Mouse (Mus musculus) MN1 (cell line): ENCODE measurements around the gene Mmel1.

Source experiments
- DNase-seq: peaks from one replicate; pipeline ENCODE4 v3.0.0-alpha.2; 2016; ENCODE audit warnings: low spot score

Mmel1 gene

DNA sequence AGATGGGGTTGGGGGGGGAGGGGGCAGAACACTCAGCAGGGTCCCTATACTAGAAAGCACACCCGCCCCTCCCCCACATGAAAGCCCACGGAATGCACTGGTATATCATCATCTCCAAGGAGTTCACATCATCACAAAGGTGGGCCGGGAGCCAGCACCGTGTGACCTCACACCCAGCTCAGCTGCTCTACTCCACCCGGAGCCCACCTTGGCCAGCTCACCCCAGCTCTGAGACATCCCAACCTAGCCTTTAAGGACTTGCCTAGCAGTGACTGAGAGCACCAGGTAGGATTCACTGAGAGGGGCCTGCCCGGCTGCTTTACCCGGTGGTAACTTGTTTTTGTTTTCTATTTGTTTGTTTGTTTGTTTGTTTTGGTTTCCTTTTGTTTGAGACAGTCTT is at the start of gene Mmel1:
Gene Mmel1, plus strand, starts transcription at position 146 of the 400 bp plus-strand sequence.
- no peak for DNase-seq

DNA sequence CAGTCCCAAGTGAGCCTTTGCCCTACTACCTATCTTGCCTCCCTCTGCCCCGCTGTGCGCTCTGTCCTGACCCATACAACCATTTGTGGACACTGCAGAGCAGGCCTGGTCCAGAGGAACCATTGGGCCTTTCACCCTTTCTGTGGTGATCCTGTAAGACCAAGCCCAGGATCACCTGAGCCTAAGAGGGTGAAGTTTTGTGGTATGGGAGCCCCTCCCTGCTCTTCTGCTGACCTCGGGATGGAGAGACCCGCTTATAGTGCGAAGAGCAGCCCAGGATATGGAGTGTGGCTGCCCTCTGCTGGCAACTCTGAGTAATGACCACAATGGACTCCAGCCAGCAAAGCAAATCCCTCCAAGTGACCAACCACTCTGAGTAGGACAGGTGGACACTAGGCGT is 43.7 kb upstream of the Mmel1 start:
- DNase-seq = peak; percentile 54

DNA sequence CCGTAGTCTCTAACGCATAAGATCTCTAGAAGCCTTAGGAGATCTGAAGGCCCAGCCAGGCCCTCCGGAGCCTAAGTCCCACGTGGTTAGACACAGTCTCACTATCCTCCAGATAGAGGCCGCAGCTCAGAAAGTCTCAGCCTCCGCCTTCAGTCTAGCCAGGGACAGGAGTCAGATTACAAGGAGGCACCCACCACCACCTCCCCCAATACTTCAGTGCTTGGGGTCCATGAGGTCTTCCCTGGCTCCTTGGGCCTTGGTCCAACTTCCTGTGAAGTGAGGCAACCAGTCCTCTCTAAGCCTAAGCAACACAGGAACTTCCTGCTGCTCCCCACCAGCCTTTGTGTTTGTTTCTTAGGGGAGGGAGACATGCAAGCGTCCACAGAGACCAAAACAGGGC is 43.2 kb upstream of the Mmel1 start:
- no peak for DNase-seq

DNA sequence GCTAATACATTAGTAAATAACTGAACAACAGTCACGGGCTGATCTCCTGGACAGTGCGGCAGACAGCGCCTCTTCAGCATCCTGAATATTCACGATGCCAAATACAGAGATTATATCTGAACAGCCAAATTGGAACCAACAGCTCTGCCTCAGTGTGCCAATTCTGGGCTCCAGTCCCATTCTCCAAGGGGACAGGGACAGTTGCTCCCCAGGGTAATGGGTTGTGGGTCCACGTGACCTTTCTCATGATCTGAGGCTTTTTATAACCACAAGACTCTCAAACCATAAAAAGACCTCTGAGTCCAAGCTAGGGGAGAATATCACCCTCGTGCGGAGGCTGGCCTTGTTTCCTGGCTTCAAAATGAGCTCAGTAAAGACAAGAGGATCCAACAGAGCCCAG is 42.2 kb upstream of the Mmel1 start:
- no peak for DNase-seq

DNA sequence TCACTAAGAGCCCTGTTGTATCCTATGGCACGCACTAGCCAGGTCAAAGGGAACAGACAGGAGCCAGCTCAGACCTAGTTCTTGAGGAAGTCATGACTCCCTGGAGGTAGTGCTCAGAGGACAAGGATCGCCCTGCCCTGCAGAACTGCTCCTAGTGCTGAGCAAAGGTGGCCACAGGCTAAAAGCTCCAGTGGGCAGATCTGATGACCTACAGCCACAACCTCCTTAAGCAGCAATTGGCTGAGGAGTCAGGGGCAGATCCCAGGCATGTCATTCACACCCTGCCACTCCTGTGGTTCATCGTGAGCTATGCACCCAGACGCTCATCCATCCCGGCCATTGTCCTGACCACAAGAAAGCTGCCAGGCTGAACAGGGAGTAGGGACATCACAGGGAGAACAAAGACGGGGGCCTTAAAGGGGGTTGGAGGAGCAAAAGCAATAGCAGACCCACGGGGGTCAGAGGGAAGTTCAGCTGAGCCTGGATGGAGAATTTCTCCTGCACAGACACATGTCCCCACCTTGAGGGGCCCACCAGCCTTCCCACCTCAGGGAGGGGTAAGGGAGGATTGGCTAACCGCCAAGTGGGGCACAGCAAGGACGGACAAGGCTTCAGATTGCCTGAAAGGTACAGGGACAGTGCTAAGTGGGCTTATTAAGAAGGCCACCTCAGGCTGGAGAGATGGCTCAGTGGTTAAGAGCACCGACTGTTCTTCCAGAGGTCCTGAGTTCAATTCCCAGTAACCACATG is 41.3 kb upstream of the Mmel1 start:
- DNase-seq = no peak

DNA sequence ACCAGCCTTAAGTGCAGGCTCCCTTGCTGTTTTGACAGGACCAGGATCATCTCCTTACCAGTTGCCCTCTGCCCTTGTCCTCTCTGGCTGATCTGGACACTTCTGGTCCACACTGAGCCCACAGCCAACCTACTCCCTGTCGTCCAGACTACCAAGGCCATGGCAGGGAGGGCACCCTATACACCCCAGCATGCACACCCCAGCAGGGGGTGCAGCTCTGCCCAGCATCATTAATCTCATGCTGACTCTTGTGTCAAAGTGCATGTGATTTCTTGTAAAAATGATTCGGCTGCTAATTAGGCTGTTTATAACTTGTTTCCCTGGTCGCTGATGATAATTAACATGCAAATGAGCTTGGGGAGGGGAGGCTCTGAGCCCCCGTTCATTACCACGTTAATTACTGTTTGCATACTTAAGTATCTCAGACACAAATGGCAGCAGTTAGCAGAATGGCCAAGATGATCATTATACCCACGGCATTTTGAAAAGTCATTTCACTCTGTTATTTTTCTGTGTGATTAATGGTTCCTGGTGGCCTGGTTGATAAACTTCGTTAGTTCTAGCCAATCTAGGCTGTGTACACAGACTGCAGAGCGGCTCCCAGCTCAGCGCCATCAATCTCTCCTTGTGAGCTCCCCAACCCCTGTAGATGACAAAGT is 37.3 kb upstream of the Mmel1 start:
- DNase-seq = no peak

DNA sequence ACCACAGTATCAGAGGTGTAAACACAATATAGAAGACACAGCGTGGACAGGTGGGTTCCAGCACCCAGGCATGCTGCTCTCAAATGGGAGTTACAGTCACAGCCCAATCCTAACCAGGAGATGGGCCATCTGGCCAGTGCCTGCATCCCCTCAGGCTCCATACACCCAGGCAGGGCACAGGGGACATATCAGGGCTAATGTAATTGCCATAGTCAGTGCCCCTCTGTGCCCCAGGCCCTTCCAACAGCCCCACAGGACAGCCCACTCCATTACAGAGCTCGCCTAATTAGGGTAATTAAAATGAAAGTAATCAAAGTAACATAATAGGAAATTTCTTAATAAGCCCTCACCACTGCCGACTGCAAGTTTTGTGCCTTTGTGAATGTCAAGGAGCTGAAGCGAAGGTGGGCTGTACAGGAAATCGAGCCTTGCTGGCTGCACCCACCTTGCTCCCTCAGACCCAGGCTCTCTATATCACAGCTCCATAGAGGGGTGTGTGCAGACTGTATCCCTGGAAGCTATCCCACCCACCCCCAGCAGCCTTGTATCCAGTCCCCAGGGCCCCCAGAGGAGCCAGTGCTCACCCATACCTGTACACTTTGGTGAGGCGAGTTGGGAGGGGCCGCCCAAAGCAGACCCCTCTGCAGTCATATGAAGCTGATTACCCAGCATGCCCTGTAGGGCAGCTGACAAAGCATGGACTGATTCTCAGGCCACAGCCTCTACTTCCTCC is 33.0 kb upstream of the Mmel1 start:
- DNase-seq = no peak

DNA sequence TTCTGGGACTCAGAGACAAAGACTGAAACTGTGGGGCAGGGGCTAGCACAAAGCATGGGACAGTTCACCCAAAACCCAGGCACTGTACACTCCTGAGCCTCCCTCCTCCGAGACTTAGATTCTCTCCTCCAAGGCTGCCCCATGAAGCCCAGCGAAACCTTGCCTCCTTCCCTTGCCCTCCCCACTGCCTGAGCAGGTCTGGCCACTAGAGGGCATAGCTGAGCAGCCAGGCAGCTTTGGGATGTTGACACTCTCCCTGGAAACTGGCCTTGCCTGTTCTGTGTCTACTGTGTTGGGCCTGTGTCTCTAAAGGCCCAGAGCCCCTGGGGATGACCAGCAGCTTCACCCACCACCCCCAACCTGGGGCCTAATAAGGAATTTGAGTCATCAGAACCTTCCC is 32.2 kb upstream of the Mmel1 start, which contains the start of gene Ttc34:
Gene Ttc34, plus strand, starts transcription at position 290 of the 400 bp plus-strand sequence.
- peak; percentile 71 for DNase-seq

DNA sequence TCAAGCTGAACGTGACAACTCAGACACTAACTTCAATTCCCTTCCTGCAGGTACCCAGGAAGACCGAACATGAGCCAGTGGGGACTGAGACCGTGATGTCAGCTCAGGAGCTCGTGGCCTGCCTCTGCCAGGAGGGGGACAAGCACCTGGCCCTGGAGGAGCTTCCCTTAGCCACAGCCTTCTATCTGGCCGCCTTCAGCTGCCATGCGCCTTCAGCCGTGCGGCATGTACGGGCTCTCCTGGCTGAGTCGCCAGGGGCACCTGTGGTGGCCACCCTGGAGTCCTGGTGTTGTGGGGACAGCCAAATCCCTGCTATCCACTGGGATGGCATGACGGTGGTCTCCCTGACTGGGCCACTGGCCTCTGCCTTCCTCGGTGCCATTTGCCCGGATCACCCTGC is 30.6 kb upstream of the Mmel1 start:
- no peak for DNase-seq

DNA sequence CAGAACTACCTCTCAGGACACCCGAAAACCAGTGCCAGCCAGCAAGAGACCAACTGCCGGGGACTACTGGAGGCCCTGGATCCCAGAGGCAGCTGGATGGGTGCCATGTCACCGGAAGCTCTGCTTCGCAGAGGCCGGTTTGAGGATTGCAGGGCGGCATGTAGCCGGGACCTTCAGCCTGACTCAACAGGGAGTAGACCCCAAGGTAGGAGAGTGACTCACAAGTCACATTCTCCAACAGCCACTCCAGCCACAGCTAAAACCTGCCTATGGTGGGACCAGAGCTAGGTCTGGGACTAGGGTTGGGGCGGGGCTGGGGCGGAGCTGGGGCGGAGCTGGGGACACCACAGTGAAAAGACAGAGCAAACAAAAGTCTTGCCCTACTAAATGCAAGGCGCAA is 30.0 kb upstream of the Mmel1 start:
- DNase-seq = no peak

DNA sequence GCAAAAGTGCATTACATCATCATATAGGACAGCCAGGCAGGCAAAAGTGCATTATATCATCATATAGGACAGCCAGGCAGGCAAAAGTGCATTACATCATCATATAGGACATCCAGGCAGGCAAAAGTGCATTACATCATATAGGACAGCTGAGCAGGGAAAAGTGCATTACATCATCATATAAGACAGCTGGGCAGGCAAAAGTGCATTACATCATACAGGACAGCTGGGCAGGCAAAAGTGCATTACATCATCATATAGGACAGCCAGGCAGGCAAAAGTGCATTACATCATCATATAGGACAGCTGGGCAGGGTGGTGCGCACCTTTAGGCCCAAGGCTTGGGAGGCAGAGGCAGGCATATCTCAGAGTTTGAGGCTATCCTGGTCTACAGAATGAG is 16.7 kb upstream of the Mmel1 start:
- DNase-seq = peak; percentile 45

DNA sequence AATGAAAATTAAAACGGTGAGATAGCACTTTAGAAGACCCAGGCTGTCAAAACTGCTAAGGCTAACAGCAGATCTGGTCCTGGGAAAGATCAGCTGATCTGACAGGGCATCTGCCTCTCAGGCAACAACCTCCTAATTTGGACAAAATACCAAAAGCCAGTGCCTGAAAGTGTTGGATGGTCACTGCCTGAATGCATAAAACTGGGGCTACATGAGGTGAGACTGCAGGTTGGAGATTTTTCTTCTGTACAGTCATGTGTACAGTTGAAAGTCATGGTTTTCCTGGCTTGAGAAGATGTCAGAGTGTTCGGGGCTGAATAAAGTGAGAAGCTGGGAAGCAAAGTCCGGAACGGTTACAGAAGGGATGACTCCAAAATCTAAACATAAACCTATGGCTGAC is 15.5 kb upstream of the Mmel1 start:
- no peak for DNase-seq

DNA sequence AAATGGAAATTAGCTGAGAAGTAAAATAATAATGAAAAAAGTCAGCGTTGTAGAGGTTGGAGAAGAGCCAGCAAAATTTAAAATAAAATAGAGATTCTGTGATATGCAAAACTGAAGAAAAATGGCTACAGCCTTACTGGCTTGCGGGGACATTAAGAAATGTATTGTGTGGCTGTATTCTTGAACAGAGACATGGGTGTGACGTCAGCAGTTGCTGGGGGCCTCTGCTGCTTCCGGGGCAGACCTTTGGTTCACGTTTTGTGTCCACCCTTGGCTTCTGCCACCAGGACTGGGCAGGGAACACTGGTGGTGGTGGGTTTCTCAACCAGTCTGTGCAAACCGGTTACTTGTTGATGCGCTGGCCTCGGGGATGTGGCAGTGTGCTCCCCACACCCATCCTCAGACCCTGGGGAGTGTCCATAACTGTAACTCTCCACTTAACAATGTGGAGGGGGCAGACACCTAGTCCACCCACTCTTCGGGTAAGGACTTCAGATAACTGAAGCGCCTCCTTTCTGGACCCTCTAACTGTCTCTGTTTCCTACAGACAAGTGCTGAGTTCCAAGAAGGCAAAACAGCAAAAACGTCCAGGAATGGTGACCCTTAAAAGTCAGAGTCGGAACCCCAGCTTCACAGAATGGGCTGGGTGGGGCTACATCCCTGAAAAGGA is 14.6 kb upstream of the Mmel1 start:
- DNase-seq = no peak

DNA sequence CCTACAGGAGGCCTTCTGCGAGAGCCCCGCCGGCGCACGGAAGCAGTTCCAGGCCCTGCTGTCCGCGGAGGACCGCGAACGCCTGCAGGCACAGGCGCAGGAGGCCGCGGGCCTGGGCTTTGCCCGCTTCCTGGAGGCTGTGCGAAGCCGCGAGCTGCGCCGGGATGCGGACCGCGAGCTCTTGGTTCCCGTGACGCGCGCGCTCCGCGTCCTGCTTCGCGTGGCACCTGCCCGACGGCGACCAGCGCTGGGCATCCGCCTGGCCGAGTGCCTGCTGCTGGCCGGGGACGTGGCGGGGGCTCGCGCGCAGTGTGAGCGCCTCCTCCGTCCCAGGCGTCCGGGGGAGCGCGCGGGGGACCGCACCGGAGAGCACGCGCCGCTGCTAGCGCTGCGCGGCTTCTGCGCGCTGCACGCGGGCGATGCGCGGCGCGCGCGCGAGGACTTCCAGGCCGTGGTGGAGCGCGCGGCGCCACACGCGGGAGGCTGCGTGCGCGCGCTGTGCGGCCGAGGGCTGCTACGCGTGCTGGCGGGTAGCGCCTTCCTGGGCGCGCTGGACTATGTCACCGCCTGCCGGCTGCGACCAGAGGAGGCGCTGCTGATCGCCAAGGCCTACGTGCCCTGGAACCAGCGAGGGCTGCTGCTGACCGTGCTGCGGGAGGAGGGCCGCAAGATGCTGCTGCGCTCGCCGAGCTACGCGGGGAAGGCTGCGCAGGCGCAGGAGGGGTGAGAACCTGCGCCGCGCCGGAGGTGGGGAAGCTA is 13.5 kb upstream of the Mmel1 start:
- DNase-seq = no peak

DNA sequence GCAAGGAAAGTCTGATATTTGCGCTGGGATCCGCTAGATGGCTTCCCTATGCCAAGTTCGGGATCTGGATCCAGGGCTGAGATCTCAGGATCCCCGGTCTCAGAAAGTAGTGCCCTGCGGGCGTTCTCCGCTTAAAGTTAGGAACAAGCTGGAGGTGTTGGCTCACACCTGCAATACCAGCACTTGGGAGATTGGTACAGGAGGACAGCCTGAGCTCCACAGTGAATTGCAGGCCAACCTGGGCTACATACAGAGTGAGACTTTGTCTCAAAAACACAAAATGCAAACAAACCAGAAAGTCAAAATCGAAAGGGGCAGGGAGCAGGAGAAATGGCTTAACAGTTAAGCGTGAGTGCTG is 12.9 kb upstream of the Mmel1 start:
- no peak for DNase-seq

DNA sequence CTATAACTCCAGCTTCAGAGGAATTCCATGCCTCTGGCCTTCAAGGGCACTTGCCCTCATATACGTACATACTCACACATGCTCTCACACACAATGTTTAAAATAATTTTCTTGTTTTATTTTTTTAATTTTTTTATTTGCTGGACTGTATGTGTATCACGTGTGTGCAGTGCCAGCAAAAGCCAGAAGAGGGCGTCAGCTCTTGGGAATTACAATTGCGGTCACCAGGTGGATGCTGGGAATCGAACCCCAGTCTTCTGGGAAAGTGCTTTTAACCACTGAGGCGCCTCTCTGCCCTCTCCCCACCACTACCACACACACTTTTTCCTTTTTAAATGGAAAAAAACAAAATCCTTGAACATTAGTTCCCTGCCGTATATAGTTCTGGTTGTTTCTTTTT is 12.5 kb upstream of the Mmel1 start:
- no peak for DNase-seq

DNA sequence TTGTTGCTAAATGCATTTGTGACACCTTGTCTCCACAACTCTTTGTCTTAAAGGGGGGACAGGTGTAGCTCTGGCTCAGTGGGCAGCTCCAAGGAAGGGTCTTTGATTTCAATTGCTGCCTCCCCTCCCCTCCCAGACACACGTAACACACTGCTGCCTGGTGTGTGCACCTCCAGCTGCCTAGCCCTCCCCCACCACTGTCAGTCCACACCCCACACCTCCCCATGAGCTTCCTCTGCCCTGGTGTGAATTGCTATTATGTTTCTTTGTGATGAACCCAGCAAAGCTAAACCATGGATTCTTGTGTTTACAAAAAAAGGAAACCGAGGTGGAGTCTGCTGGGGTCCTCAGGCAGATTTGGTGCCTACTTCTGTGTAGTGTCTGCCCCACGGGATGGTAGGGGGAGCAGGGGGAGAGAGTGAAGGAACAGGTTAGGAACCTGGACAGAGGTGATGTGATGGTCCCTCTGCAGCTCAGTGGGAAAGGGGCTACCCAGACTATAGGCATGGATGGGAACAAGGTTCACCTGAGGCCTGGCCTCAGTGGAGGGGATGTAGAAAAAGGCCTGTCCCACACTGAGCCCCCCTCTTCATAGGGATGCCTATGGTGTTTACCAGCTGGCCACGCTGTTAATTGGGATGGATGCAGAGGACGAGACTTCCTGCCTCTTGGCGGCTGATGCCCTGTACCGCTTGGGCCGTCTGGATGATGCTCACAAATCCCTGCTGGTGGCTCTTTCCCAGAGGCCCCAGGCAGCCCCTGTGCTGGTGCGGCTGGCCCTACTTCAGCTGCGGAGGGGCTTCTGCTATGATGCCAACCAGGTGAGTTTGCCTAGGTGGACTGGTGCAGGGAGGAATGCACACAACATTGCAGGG is 11.8 kb upstream of the Mmel1 start:
- no peak for DNase-seq

DNA sequence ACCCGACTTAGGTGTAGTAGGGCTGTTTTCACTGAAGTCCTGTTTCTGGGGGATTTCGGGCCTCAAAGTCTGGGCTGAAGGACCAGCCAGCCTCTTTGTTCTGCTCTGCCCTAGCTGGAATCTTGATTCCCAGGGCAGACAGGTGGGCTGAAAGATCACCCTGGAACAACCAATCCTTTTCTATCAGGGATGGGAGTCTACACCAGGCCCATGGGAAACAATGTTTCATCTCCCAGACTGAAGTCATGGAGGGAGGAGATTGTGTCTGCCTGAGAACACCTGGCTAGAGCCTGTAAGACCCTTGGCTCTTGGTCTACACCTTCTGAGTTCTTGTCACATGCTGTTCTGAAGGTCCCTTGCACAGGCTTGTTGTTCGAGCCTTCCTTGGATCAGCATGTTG is 10.8 kb upstream of the Mmel1 start:
- DNase-seq = no peak

DNA sequence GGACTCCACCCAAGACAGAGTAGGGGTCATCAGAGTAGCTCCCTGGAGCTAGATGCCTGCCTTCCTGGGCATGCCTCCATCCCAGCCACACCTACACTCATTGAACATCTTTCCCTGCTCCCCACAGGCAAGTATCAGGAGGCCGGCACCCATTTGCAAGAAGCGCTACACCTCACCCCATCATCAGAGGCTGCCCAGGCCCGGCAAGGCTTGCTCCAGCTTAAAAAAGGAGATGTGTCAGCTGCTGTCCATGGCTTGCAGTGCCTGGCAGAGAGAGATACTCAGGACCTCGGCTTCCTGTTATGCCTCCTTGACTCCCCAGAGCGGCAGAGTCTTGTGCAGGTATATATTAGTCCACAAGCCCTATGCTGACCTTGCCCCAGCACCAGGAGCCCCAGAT is 7.4 kb upstream of the Mmel1 start:
- no peak for DNase-seq

DNA sequence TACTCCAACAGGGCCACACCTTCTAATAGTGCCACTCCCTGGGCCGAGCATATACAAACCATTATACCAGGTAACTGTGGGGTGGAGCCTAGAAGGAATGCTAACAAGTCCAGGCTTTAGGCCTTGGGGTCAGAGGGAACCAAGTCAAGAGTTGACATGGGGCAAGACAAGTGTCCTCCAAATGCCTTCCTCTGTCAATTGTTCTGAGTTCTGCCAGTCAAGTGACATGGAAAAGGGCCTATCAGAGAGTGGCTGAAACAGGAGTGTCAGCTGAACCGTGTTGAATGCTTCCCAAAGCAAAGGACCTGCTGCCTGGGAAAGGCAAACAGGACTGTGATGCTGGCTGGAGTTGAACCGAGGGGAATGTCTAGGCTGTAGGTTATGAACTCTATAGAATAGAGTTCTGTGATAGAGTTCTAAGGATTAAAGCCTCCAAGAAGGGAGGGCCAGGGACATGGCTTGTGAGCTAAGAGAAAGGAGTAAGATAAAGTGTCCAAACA is 5.9 kb upstream of the Mmel1 start:
- no peak for DNase-seq

DNA sequence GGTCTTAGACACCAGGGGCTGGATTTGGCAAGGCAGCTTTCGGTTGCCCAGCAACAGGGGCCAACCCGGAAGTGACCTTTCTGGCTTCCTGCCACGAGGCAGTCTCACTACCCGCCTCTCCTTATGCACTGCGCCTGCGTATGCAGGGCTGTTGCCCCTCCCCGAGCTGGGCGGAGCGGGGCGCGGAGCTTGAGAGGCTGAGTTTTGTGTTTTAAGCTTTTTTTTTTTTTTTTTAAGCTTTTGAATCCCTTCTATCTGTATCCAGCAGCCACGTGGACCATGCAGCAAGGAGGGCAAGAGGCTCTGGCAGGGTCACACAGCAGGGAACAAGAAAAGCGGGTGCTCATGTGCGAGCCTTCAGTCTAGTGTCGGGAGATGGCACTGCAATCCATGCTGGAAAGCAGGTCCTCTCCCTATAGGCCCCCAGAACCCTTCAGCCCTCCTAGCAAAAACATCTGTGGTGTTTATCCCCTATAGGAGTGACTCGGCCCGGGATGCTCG is 5.1 kb upstream of the Mmel1 start:
- no peak for DNase-seq
